Mouse (Mus musculus) hindbrain, embryonic 13.5 days (tissue): Measurements from ENCODE around the gene Vsir. TPM values are rescaled to one million over a fixed set of nuclear protein-coding genes. Genes with fewer than 3 reads are reported as not detected.

ENCODE experiments used
- ATAC-seq: fragments of 200-750 bp; cut with Nextera tagmentation; 2 replicates; pipeline ENCODE4 v1.8.0; 2017; ENCODE audit warnings: moderate TSS enrichment; ENCODE audit not compliant: low FRiP score
- H3K27ac ChIP-seq: fragments of 300-500 bp; sonication (generic); 2 replicates; pipeline ENCODE4 v1.5.1; 2015; ENCODE audit warnings: inconsistent platforms, mild to moderate bottlenecking, moderate library complexity
- H3K27me3 ChIP-seq: fragments of 300-500 bp; sonication (generic); 2 replicates; pipeline ENCODE4 v1.6.1; 2015; ENCODE audit warnings: mild to moderate bottlenecking, inconsistent platforms
- H3K36me3 ChIP-seq: fragments of 300-500 bp; sonication (generic); 2 replicates; pipeline ENCODE4 v1.6.1; 2015; ENCODE audit warnings: mild to moderate bottlenecking, inconsistent platforms
- H3K4me1 ChIP-seq: fragments of 300-500 bp; sonication (generic); replicated peaks from 2 replicates; pipeline ENCODE4 v1.6.1; 2015; ENCODE audit warnings: inconsistent platforms
- H3K4me2 ChIP-seq: fragments of 300-500 bp; sonication (generic); 2 replicates; pipeline ENCODE4 v1.6.1; 2015; ENCODE audit warnings: inconsistent platforms, mild to moderate bottlenecking, moderate library complexity
- H3K4me3 ChIP-seq: fragments of 300-500 bp; sonication (generic); 2 replicates; pipeline ENCODE4 v1.5.1; 2015; ENCODE audit warnings: mild to moderate bottlenecking, inconsistent platforms
- H3K9ac ChIP-seq: fragments of 300-500 bp; sonication (generic); 2 replicates; pipeline ENCODE4 v1.6.1; 2015; ENCODE audit warnings: mild to moderate bottlenecking, inconsistent platforms
- H3K9me3 ChIP-seq: fragments of 300-500 bp; sonication (generic); 2 replicates; pipeline ENCODE4 v1.6.1; 2016; ENCODE audit warnings: inconsistent platforms
- WGBS: fragments of 180-500 bp; shearing (Covaris S2); methylation state at CpG from one replicate; pipeline ENCODE4 v1.1.7; 2015; 5-methylcytosine and 5-hydroxymethylcytosine counted together
- polyA plus RNA-seq: library from polyadenylated mRNA; unstranded; fragments of >200 nt; fragmentation: Nextera tagmentation; extraction: Ambion mirVana; gene quantifications from 2 replicates; pipeline ENCODE4 v1.2.1, GENCODE M21; 2015

The Vsir gene
- 2.2 and 2.3 TPM in 2 replicates for polyA plus RNA-seq

GRCm38 (mm10) chr10:60346701-60347405 is at the start of gene Vsir:
Gene Vsir (plus strand): TSS chr10:60346851.
- WGBS, result under 1% methylated on average over 36 of the region's 37 CpGs
- Histone ChIP-seq H3K9ac (peak within 1 kb of the TSS; percentile 55), H3K27me3 (peaks cover 24% of the 10 kb centered on the region), H3K36me3 (no peaks in the 10 kb centered on the region), H3K4me1 (peaks cover 41% of the 10 kb centered on the region), H3K4me3 (peak within 1 kb of the TSS; percentile 23), H3K27ac (peak within 1 kb of the TSS; percentile 52; the same call in 1 of the 2 replicates), H3K4me2 (peak within 1 kb of the TSS; percentile 42), H3K9me3 (no peaks in the 10 kb centered on the region)
- 0 out of 2 replicates have a peak, but pooled peaks have one; percentile 32 for ATAC-seq

GRCm38 (mm10) chr10:60299636-60300035 is 47.0 kb upstream of the Vsir start:
- H3K9ac ChIP-seq, result no peak overlapping the region
- no peak overlapping the region for H3K27ac ChIP-seq
- H3K36me3 ChIP-seq, result peaks cover 86% of the 10 kb centered on the region
- WGBS, result 96% methylated on average over 12 of the region's 12 CpGs
- no peak for ATAC-seq
- H3K9me3 ChIP-seq, result no peaks in the 10 kb centered on the region
- no peak overlapping the region for H3K4me3 ChIP-seq
- H3K27me3 ChIP-seq, result no peaks in the 10 kb centered on the region
- H3K4me2 ChIP-seq, result no peak overlapping the region
- H3K4me1 ChIP-seq, result peaks cover 13% of the 10 kb centered on the region

- H3K4me3 ChIP-seq, result no peak overlapping the region
- peaks cover 13% of the 10 kb centered on the region for H3K4me1 ChIP-seq
- H3K9me3 ChIP-seq, result no peaks in the 10 kb centered on the region
- 83% methylated on average over 17 of the region's 17 CpGs for WGBS
- H3K4me2 ChIP-seq, result no peak overlapping the region
- H3K9ac ChIP-seq, result no peak overlapping the region
- H3K27me3 ChIP-seq, result no peaks in the 10 kb centered on the region
- ATAC-seq, result no peak
- H3K36me3 ChIP-seq, result peaks cover 53% of the 10 kb centered on the region
- H3K27ac ChIP-seq, result no peak overlapping the region; the same call in 1 of the 2 replicates
Measured at GRCm38 (mm10) chr10:60303419-60303818, 43.2 kb upstream of the Vsir start.

- no peak overlapping the region for H3K9ac ChIP-seq
- 71% methylated on average over 15 of the region's 15 CpGs for WGBS
- peak; percentile 68 for ATAC-seq
- H3K9me3 ChIP-seq, result no peaks in the 10 kb centered on the region
- H3K4me2 ChIP-seq, result no peak overlapping the region
- H3K36me3 ChIP-seq, result peaks cover 36% of the 10 kb centered on the region
- no peaks in the 10 kb centered on the region for H3K27me3 ChIP-seq
- H3K4me3 ChIP-seq, result no peak overlapping the region
- H3K27ac ChIP-seq, result no peak overlapping the region
- H3K4me1 ChIP-seq, result peaks cover 13% of the 10 kb centered on the region
Measured at GRCm38 (mm10) chr10:60304854-60305628, 41.6 kb upstream of the Vsir start.

- no peak overlapping the region for H3K9ac ChIP-seq
- ATAC-seq, result no peak
- H3K9me3 ChIP-seq, result no peaks in the 10 kb centered on the region
Measured at GRCm38 (mm10) chr10:60310629-60311028, 36.0 kb upstream of the Vsir start.

GRCm38 (mm10) chr10:60313606-60314005 is 33.0 kb upstream of the Vsir start:
- Histone ChIP-seq H3K4me2 (no peak overlapping the region), H3K4me3 (no peak overlapping the region), H3K9ac (no peak overlapping the region), H3K36me3 (no peaks in the 10 kb centered on the region), H3K4me1 (no peaks in the 10 kb centered on the region), H3K27ac (no peak overlapping the region), H3K27me3 (no peaks in the 10 kb centered on the region), H3K9me3 (no peaks in the 10 kb centered on the region)
- WGBS, result 94% methylated on average over 5 of the region's 5 CpGs
- no peak for ATAC-seq

More at GRCm38 (mm10) chr10:60310629-60311028, 36.0 kb upstream of the Vsir start:
- H3K4me3 ChIP-seq, result no peak overlapping the region
- no peaks in the 10 kb centered on the region for H3K27me3 ChIP-seq
- H3K4me2 ChIP-seq, result no peak overlapping the region
- H3K4me1 ChIP-seq, result no peaks in the 10 kb centered on the region
- WGBS, result 88% methylated on average over 13 of the region's 13 CpGs
- no peaks in the 10 kb centered on the region for H3K36me3 ChIP-seq
- no peak overlapping the region for H3K27ac ChIP-seq

GRCm38 (mm10) chr10:60316166-60316565 is 30.5 kb upstream of the Vsir start:
- Histone ChIP-seq H3K27me3 (no peaks in the 10 kb centered on the region), H3K9me3 (no peaks in the 10 kb centered on the region), H3K36me3 (no peaks in the 10 kb centered on the region), H3K4me3 (no peak overlapping the region), H3K9ac (no peak overlapping the region), H3K27ac (no peak overlapping the region), H3K4me1 (no peaks in the 10 kb centered on the region), H3K4me2 (no peak overlapping the region)
- ATAC-seq, result no peak
- whole genome bisulfite sequencing, result 90% methylated on average over 4 of the region's 4 CpGs

GRCm38 (mm10) chr10:60328963-60329650 is 17.5 kb upstream of the Vsir start:
- H3K27ac ChIP-seq, result no peak overlapping the region
- peaks cover 10% of the 10 kb centered on the region for H3K4me1 ChIP-seq

GRCm38 (mm10) chr10:60334583-60334982 is 12.1 kb upstream of the Vsir start:
- H3K27ac ChIP-seq, result no peak overlapping the region
- H3K9ac ChIP-seq, result no peak overlapping the region
- no peak overlapping the region for H3K4me2 ChIP-seq
- no peaks in the 10 kb centered on the region; the same call in 1 of the 2 replicates for H3K4me1 ChIP-seq
- no peaks in the 10 kb centered on the region for H3K9me3 ChIP-seq
- no peaks in the 10 kb centered on the region for H3K36me3 ChIP-seq
- no peak for ATAC-seq
- WGBS, result 85% methylated on average over 7 of the region's 7 CpGs
- no peaks in the 10 kb centered on the region for H3K27me3 ChIP-seq
- H3K4me3 ChIP-seq, result no peak overlapping the region

More at GRCm38 (mm10) chr10:60328963-60329650, 17.5 kb upstream of the Vsir start:
- H3K4me3 ChIP-seq, result no peak overlapping the region
- 79% methylated on average over 10 of the region's 11 CpGs for WGBS
- H3K27me3 ChIP-seq, result no peaks in the 10 kb centered on the region
- no peak for ATAC-seq
- H3K4me2 ChIP-seq, result no peak overlapping the region
- 0 out of 2 replicates have a peak overlapping the region, but pooled peaks have one; percentile 13 for H3K9ac ChIP-seq
- no peaks in the 10 kb centered on the region for H3K9me3 ChIP-seq
- no peaks in the 10 kb centered on the region for H3K36me3 ChIP-seq

- WGBS, result 95% methylated on average over 4 of the region's 4 CpGs
- Histone ChIP-seq H3K9me3 (no peaks in the 10 kb centered on the region), H3K4me2 (no peak overlapping the region), H3K4me3 (no peak overlapping the region), H3K9ac (no peak overlapping the region), H3K27ac (no peak overlapping the region), H3K27me3 (no peaks in the 10 kb centered on the region), H3K36me3 (no peaks in the 10 kb centered on the region), H3K4me1 (no peaks in the 10 kb centered on the region; the same call in 1 of the 2 replicates)
- no peak for ATAC-seq
Measured at GRCm38 (mm10) chr10:60335021-60335420, 11.6 kb upstream of the Vsir start.

GRCm38 (mm10) chr10:60341528-60341927 is 5.1 kb upstream of the Vsir start:
- Histone ChIP-seq H3K4me2 (no peak overlapping the region), H3K9ac (no peak overlapping the region), H3K27ac (no peak overlapping the region), H3K36me3 (no peaks in the 10 kb centered on the region), H3K4me3 (no peak overlapping the region), H3K27me3 (peaks cover 11% of the 10 kb centered on the region), H3K4me1 (peaks cover 5% of the 10 kb centered on the region), H3K9me3 (no peaks in the 10 kb centered on the region)
- no peak for ATAC-seq
- 86% methylated on average over 9 of the region's 9 CpGs for WGBS

- H3K9me3 ChIP-seq, result no peaks in the 10 kb centered on the region
- H3K4me3 ChIP-seq, result no peak overlapping the region
- no peak overlapping the region for H3K9ac ChIP-seq
- H3K4me1 ChIP-seq, result peaks cover 22% of the 10 kb centered on the region
- no peaks in the 10 kb centered on the region for H3K36me3 ChIP-seq
- 100% methylated on average over 3 of the region's 3 CpGs for WGBS
- H3K27ac ChIP-seq, result no peak overlapping the region
- H3K4me2 ChIP-seq, result no peak overlapping the region
- H3K27me3 ChIP-seq, result peaks cover 27% of the 10 kb centered on the region
- no peak for ATAC-seq
Measured at GRCm38 (mm10) chr10:60344111-60344510, 2.5 kb upstream of the Vsir start.
